In genomic region chr6:146944009-146944408, GRCm38 (mm10) we compare ENCODE assay signal across 25 mouse cellular contexts. TPM values are rescaled to one million over a fixed set of nuclear protein-coding genes. Genes with fewer than 3 reads are reported as not detected.
DNase-seq lines count a peak whose midpoint lies in the region; ATAC-seq and TF ChIP-seq lines count a peak whose summit lies in the region.
"Had no signal": no experiment of that assay in that cellular context is flagged by ENCODE, and none has a peak within 500 bp of the region (broad histone marks: within the 10 kb centered on the region; RNA-seq: fewer than 3 reads in every experiment).

No protein-coding gene starts in this region.

- TF ChIP-seq CTCF in heart, postnatal 0 days (IDR thresholded peaks at IDR 0.05; ENCODE audit: low read depth) = peak; percentile 17; the same call in 1 of the 2 replicates
- TF ChIP-seq CTCF in left cerebral cortex, adult 2 months (IDR thresholded peaks at IDR 0.05) = peak; percentile 14
- TF ChIP-seq CTCF in stomach, postnatal 0 days (IDR thresholded peaks at IDR 0.05; ENCODE audit: low read depth) = peak; percentile 23; the same call in 1 of the 2 replicates

- H3K4me1 ChIP-seq in heart, postnatal 0 days (ENCODE audit: control insufficient read depth, insufficient read depth) = peaks cover 30% of the 10 kb centered on the region
- H3K4me1 ChIP-seq in stomach, postnatal 0 days (replicated peaks; ENCODE audit: control insufficient read depth, insufficient read depth) = peaks cover 16% of the 10 kb centered on the region

- H3K27ac ChIP-seq in heart, postnatal 0 days (ENCODE audit: low read depth) = no peak overlapping the region
- H3K27ac ChIP-seq in left cerebral cortex, adult 2 months = no peak overlapping the region
- no peak overlapping the region for H3K27ac ChIP-seq in stomach, postnatal 0 days (replicated peaks)
- H3K27ac ChIP-seq: forebrain, embryonic 12.5 days; hindbrain, embryonic 12.5 days had no signal

- no peak overlapping the region for H3K4me2 ChIP-seq in heart, postnatal 0 days (ENCODE audit: low read depth, low read length)
- H3K4me2 ChIP-seq in stomach, postnatal 0 days (replicated peaks; ENCODE audit: low read depth) = no peak overlapping the region
- H3K4me2 ChIP-seq: embryonic facial prominence, embryonic 13.5 days; forebrain, embryonic 12.5 days; heart, embryonic 12.5 days; hindbrain, embryonic 12.5 days had no signal

- ATAC-seq in heart, postnatal 0 days (ENCODE audit: insufficient read depth, low read depth) = no peak
- ATAC-seq in stomach, postnatal 0 days (ENCODE audit: low FRiP score, low TSS enrichment) = no peak
- ATAC-seq: CD4-positive, CD25-positive, alpha-beta regulatory T cell, adult 4 months; forebrain, embryonic 16.5 days; hindbrain, embryonic 16.5 days; inflammation-experienced regulatory T-cells, adult 6 months had no signal

- H3K9ac ChIP-seq in heart, postnatal 0 days (replicated peaks; ENCODE audit: low read depth, low read length) = no peak overlapping the region
- no peak overlapping the region for H3K9ac ChIP-seq in stomach, postnatal 0 days (ENCODE audit: low read length)
- H3K9ac ChIP-seq: embryonic facial prominence, embryonic 13.5 days; forebrain, embryonic 12.5 days; heart, embryonic 12.5 days; hindbrain, embryonic 12.5 days had no signal

- no peak for TF ChIP-seq EP300 in heart, postnatal 0 days (IDR thresholded peaks at IDR 0.05; ENCODE audit: low read depth)
- TF ChIP-seq EP300 in stomach, postnatal 0 days (optimal IDR thresholded peaks at IDR 0.05) = no peak

- H3K9me3 ChIP-seq in heart, postnatal 0 days (replicated peaks; ENCODE audit: control insufficient read depth, low read length) = no peaks in the 10 kb centered on the region
- no peaks in the 10 kb centered on the region for H3K9me3 ChIP-seq in stomach, postnatal 0 days (ENCODE audit: control insufficient read depth, low read length)
- H3K9me3 ChIP-seq: embryonic facial prominence, embryonic 13.5 days; forebrain, embryonic 12.5 days; G1E; heart, embryonic 12.5 days; hindbrain, embryonic 12.5 days had no signal

- no peak overlapping the region for H3K4me3 ChIP-seq in heart, postnatal 0 days (ENCODE audit: low read depth, low read length)
- H3K4me3 ChIP-seq in left cerebral cortex, adult 2 months = no peak overlapping the region
- no peak overlapping the region for H3K4me3 ChIP-seq in stomach, postnatal 0 days (ENCODE audit: low read depth, low read length)
- H3K4me3 ChIP-seq: embryonic facial prominence, embryonic 13.5 days; forebrain, embryonic 12.5 days; heart, embryonic 12.5 days; hindbrain, embryonic 12.5 days had no signal

- intact Hi-C loops in heart, postnatal 10 days (cut with DNase I) = no loop called here
- intact Hi-C loops in left cerebral cortex, adult 2 months (cut with DNase I) = no loop called here
- intact Hi-C loops in left cerebral cortex, postnatal 10 days (cut with DNase I) = no loop called here

- peaks cover 9% of the 10 kb centered on the region; the same call in 1 of the 2 replicates for H3K36me3 ChIP-seq in heart, postnatal 0 days (replicated peaks; ENCODE audit: control insufficient read depth, insufficient read depth, low read length)
- H3K36me3 ChIP-seq in stomach, postnatal 0 days (ENCODE audit: control insufficient read depth, insufficient read depth, low read length) = no peaks in the 10 kb centered on the region
- H3K36me3 ChIP-seq: forebrain, embryonic 12.5 days; G1E; hindbrain, embryonic 12.5 days had no signal

- no peak for DNase-seq in heart, postnatal 0 days (ENCODE audit: low spot score)
- no peak for DNase-seq in heart, postnatal 10 days
- DNase-seq in left cerebral cortex, adult 2 months (ENCODE audit: extremely low spot score in 1 of 2, low spot score in 2 of 2) = no peak
- DNase-seq in left cerebral cortex, postnatal 10 days (ENCODE audit: extremely low spot score in 1 of 2, low spot score in 2 of 2) = no peak
- DNase-seq in adipocyte (ENCODE audit: low spot score) = peak; percentile 52
- no peak for DNase-seq in stomach, postnatal 0 days (ENCODE audit: low spot score)
- DNase-seq in cerebellum, adult 18-20 months = no peak
- DNase-seq: adrenal gland, postnatal 10 days; B cell, adult 2 months; cerebellum, adult 11-12 months; cerebellum, adult 9-11 months; cerebellum, postnatal 36 days; gastrocnemius, postnatal 25 days; heart, postnatal 4 days had no signal

- H3K27me3 ChIP-seq in heart, postnatal 0 days (ENCODE audit: control insufficient read depth, insufficient read depth, low read length) = no peaks in the 10 kb centered on the region
- no peaks in the 10 kb centered on the region for H3K27me3 ChIP-seq in stomach, postnatal 0 days (ENCODE audit: control insufficient read depth, insufficient read depth, low read length)
- H3K27me3 ChIP-seq: embryonic facial prominence, embryonic 13.5 days; forebrain, embryonic 12.5 days; heart, embryonic 12.5 days; hindbrain, embryonic 12.5 days had no signal

RNA-seq across cellular contexts. Expression of gene 1700034J05Rik, which starts 10.2 kb away (rescaled TPM):
- not detected in 2 replicates for total RNA-seq in heart, postnatal 0 days (2014; rRNA removed; ENCODE audit: low replicate concordance)
- 0.07 TPM in 2 replicates for polyA plus RNA-seq in heart, postnatal 0 days (2015; fragmentation: Nextera tagmentation; extraction: Ambion mirVana)
- not detected for total RNA-seq in heart, postnatal 10 days (2021)
- not detected for total RNA-seq in left cerebral cortex, adult 2 months (2021)
- total RNA-seq in left cerebral cortex, postnatal 10 days (2021) = not detected
- polyA plus RNA-seq in stomach, postnatal 0 days (2015; fragmentation: Nextera tagmentation; extraction: Ambion mirVana) = 0.11 TPM in 1 of 2 replicates, not detected in the other
- total RNA-seq: adrenal gland, postnatal 10 days; gastrocnemius, postnatal 25 days; granulocyte monocyte progenitor cell, adult 5-6 weeks; heart, postnatal 4 days had no signal
- polyA plus RNA-seq: CD4-positive, CD25-positive, alpha-beta regulatory T cell, adult 4 months; forebrain, embryonic 12.5 days; forebrain, embryonic 16.5 days; frontal cortex, adult 2 months; G1E had no signal

RNA-seq across cellular contexts. Expression of gene Ppfibp1, which starts 55.7 kb away (rescaled TPM):
- 43.0 and 56.5 TPM in 2 replicates for total RNA-seq in heart, postnatal 0 days (2014; rRNA removed; ENCODE audit: low replicate concordance)
- polyA plus RNA-seq in heart, postnatal 0 days (2015; fragmentation: Nextera tagmentation; extraction: Ambion mirVana) = 38.8 and 39.5 TPM in 2 replicates
- total RNA-seq in heart, postnatal 10 days (2021) = 100 to 1,000 TPM in 1 of 2 experiments, 10 to 100 TPM in 1; 78.5 to 106 TPM
- total RNA-seq in left cerebral cortex, adult 2 months (2021) = 10 to 100 TPM; 61.0 to 61.6 TPM
- total RNA-seq in left cerebral cortex, postnatal 10 days (2021) = 100 to 1,000 TPM in 1 of 2 experiments, 10 to 100 TPM in 1; 96.3 to 100 TPM
- polyA plus RNA-seq in stomach, postnatal 0 days (2015; fragmentation: Nextera tagmentation; extraction: Ambion mirVana) = 26.1 and 29.8 TPM in 2 replicates
